Mouse (Mus musculus): ENCODE measurements at regions not wholly inside any gene's neighbourhood (a gene's known extent, or its start where the extent isn't known, plus 50 kb on each side); places are given as distances from the start of the nearest gene placed in this dataset.

- TF ChIP-seq EP300 (IDR thresholded peaks at IDR 0.05; ENCODE audit: low read depth) (no peak), CTCF (IDR thresholded peaks at IDR 0.05; ENCODE audit: low read depth) (no peak)
Observed at GRCm38 (mm10) chr6:143535726-143536125, 368.7 kb downstream of the Etnk1 start.
